Mouse (Mus musculus) heart, embryonic 14.5 days (tissue): ENCODE results near the gene Tor3a. TPM values are rescaled to one million over a fixed set of nuclear protein-coding genes. Genes with fewer than 3 reads are reported as not detected.

Experiments
- polyA plus RNA-seq: library from polyadenylated mRNA; unstranded; fragments of >200 nt; fragmentation: Nextera tagmentation; extraction: Ambion mirVana; gene quantifications from 2 replicates; pipeline ENCODE4 v1.2.1, GENCODE M21; 2014

Gene Tor3a
- polyA plus RNA-seq, 1 experiment from 2014 or later = 8.4 TPM

Other genes starting within 250 kb of the Tor3a start
- gene Soat1, start 200.0 kb downstream of the Tor3a start, polyA plus RNA-seq = 32.2 and 32.7 TPM in 2 replicates
- 0.74 and 0.82 TPM in 2 replicates for gene Gm10031, start 150.3 kb downstream of the Tor3a start, polyA plus RNA-seq
- 3.7 and 4.2 TPM in 2 replicates for gene Abl2, start 115.6 kb downstream of the Tor3a start, polyA plus RNA-seq
- 28.1 TPM in 2 replicates for gene Fam20b, start 44.7 kb upstream of the Tor3a start, polyA plus RNA-seq
- 2.9 and 4.2 TPM in 2 replicates for gene Angptl1, start 164.2 kb upstream of the Tor3a start, polyA plus RNA-seq